Mouse (Mus musculus) B cell, adult 67 days (primary cell): Measurements from ENCODE around the gene Cldnd1. TPM values are rescaled to one million over a fixed set of nuclear protein-coding genes. Genes with fewer than 3 reads are reported as not detected.

Source experiments
- total RNA-seq, 2 experiments: library from RNA; stranded (reverse); gene quantifications; 4 replicates each; pipeline ENCODE4 v1.2.4; 2023

Gene Cldnd1
- total RNA-seq, result 10 to 100 TPM; 53.3 to 53.7 TPM

DNA sequence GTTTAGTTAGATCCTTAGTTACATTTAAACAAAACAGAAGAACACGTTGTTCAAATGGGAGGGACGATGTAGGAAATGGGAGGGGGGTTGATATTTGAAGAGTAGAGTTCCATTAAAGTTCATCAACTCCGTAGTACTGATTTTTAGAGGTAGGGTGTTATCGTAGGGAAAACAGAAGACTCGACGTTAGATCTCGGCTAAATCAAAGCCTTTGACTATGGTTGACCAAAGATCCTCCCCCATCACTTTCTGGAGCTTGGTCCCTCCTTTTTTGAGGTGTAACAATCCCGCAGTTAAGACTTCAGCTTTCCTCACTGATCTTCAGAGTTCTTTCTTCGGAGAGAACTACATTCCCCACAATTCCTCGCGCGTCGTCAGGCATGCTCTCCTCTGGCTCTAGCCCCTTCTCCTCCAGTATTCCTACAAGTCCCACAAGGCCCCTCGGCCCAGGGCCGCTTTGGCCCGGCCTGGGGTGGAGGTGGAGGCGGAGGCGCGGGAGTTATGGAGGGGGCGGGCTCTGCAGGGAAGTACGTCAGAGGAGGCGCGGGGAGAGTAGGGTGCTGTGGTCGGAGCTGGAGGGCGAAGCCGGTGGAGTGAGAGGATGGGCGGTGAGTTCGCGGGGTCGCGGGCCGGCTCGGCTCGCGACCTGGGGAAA, at the start of gene Cldnd1:
Gene Cldnd1 (plus strand): TSS at position 434 of the 655 bp plus-strand sequence.

DNA sequence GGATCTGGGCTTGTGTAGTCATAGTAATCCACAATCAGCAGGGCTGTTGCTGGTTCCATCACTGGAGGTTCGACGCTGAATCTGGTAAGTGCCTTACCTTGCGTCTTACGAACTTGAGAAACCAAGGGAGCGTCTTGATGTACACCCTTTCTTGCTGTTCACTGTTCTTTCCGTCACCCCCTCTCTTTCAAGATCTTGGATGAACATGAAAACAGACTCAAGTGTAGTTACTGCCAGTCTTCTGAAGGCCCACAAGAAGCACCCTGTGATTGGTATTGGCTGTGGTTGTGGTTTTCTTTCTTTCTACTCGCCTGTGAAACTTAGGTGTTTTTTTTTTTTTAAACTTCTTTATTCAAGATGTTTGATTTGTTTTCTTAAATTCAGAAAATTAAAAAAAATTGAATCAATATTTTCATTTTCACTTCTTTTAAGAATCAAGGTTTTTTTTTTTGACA, 9.0 kb upstream of the Cldnd1 start, which contains the start of gene Gpr15:
Gene Gpr15 (minus strand): TSS at position 405 of the 455 bp plus-strand sequence.

DNA sequence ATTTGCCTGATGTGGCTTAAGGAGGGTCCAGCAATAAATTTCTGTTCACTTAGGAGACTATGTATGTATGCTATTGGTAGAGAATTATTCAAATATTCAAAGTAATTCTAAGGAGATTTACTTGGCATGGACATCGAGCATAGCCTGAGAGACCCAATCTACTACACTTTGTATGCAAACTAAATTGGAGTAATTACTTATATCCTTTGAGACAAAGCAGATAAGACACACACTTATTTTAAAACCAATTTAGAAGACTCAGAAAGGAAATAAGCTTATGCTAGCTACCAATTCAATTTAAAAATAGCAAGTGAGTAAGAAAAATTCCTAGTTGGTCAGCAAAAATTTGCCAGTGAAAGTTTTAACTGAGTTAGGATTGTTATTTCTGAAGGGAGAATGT, 35.4 kb downstream of the Cldnd1 start, which contains the start of gene Olfr172:
Gene Olfr172 (minus strand): TSS at position 101 of the 400 bp plus-strand sequence.

Other genes starting within 250 kb of the Cldnd1 start
- 10 to 100 TPM; 66.5 to 87.5 TPM for gene St3gal6, start 203.7 kb upstream of the Cldnd1 start, total RNA-seq
- gene Gm813, start 110.9 kb upstream of the Cldnd1 start, total RNA-seq, result not detected
- not detected for gene E330017A01Rik, start 89.2 kb upstream of the Cldnd1 start, total RNA-seq
- gene Cpox, start 57.6 kb upstream of the Cldnd1 start, total RNA-seq, result 10 to 100 TPM; 12.7 to 17.6 TPM
- not detected for gene Gpr15, start 8.8 kb upstream of the Cldnd1 start, total RNA-seq
- gene Olfr172, start 35.3 kb downstream of the Cldnd1 start, total RNA-seq, result not detected
- gene Olfr173, start 72.4 kb downstream of the Cldnd1 start, total RNA-seq, result not detected
- not detected for gene Olfr175-ps1, start 98.9 kb downstream of the Cldnd1 start, total RNA-seq
- gene Olfr177, start 146.9 kb downstream of the Cldnd1 start, total RNA-seq, result not detected
- gene Olfr178, start 164.2 kb downstream of the Cldnd1 start, total RNA-seq, result not detected
- gene Olfr181, start 200.8 kb downstream of the Cldnd1 start, total RNA-seq, result not detected
- gene Olfr180, start 201.5 kb downstream of the Cldnd1 start, total RNA-seq, result not detected